Mouse (Mus musculus): ENCODE measurements around the gene Tcte1.

The Tcte1 gene

GRCm38 (mm10) chr17:45548541-45549512 lies 25.6 kb downstream of the Tcte1 start:
- no peak for DNase-seq (ENCODE audit: low spot score)

DNA sequence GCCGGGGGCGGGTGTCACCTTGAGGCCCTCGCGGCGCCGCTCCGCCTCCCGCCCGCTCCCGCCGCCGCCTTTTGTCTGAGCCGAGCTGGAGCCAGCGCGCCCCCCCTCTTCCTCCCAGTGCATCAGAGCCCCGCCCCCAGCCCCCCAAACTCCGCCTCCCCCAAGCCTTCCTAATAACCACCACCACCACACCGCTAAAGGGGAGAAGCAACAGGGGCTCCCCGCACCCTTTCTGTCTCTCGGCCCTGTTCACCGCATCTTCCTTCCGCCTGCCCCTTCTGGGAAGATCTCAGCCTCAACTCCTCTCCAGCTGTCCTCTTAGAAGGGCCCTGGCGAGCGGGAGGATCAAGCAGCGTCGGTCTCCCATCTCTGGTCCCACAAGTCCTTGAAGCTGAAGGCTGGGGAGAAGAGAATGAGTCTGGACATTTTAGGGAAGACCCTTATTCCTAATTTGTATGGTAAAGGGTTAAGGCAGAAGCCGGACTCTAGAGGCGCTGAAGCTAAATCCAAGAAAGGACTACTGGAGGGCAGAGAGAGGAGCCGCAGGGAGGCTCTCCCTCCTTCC lies 26.5 kb downstream of the Tcte1 start, which contains the start of gene Tmem151b:
Tmem151b (minus strand) TSS at position 61 of the 565 bp plus-strand sequence.
- no peak for DNase-seq (ENCODE audit: low spot score)

- no peak for DNase-seq (ENCODE audit: low spot score)
Measured at GRCm38 (mm10) chr17:45550253-45550652, 27.0 kb downstream of the Tcte1 start.

DNA sequence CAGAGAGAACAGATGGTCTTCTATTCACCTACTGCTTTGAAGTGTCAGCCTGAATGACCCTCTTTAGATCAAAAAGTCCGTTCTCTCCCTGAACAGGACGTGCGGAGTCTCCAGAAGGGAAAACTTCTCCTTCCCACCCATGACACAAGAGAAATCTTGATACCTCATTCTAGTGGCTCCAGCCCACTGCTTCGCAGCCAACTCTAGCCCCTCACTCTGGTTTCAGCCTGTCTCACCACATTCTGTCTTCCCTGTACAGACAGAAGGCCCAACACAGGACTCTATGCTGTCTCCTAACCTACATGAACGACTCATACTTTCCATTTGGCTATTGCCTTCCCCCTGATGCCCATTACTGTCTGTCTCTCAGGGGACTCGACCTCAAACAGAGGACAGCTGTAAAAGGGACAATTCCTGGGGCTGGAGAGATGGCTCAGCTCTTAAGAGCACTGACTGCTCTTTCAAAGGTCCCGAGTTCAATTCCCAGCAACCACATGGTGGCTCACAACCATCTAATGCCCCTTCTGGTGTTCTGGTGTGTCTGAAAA lies 28.1 kb downstream of the Tcte1 start:
- no peak for DNase-seq (ENCODE audit: low spot score)

- DNase-seq (ENCODE audit: low spot score), result peak; percentile 63
Measured at GRCm38 (mm10) chr17:45551816-45552451, 28.7 kb downstream of the Tcte1 start.

DNA sequence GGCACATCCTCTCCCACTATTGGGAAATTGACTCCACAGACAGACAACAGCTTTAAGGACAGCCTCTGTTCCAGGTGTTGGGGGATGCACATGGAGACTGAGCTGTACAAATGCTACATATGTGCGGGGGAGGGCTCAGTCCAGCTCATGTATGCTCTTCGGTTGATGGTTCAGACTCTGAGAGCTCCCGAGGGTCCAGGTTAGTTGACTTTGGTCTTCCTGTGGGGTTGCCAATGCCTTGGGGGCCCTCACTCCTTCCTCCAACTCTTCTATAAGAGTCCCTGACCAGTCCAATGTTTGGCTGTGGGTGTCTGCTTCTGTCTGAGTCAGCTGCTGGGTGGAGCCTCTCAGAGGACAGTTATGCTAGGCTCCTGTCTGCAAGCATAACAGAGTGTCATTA lies 29.8 kb downstream of the Tcte1 start:
- DNase-seq (ENCODE audit: low spot score), result no peak

DNA sequence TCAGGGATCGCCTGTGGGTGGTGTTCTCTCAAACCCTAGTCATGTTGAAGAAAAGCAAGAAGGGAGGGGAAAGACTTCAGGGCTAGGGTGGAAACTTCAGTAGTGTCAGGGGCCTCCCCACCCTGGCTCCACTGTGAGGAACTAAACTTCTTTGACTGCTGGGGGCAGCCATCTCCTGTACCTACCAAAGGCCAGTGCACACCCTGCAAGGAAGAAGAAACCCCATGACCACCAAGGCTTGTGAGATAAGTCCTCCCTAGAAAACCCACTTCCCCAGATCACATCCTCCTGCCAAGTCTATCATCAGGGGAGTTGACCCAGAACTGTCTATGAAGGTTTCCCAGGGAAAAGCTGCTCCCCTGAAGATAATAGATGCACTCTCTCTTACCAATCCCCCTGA lies 31.2 kb downstream of the Tcte1 start:
- DNase-seq (ENCODE audit: low spot score), result no peak

GRCm38 (mm10) chr17:45555452-45556106 lies 32.3 kb downstream of the Tcte1 start, which contains the start of gene Nfkbie:
Nfkbie (plus strand) TSS chr17:45555703.
- peak; percentile 90 for DNase-seq (ENCODE audit: low spot score)

DNA sequence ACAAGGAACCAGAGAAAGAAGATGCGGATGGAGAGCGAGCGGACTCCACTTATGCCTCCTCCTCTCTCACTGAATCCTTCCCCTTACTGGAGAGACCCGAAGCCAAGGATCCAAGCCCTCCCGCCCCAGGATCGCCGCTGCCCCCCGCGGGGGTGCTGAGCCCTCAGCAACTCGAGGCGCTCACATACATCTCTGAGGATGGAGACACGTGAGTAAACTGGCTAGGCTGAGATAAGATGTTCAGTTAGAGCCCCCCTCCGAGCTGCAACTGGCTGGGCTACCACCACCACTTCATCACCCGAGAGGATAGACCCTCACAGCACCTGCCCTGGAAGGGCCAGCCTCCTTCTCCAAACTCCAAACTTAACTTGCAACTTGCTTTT lies 32.9 kb downstream of the Tcte1 start:
- DNase-seq (ENCODE audit: low spot score), result no peak

DNA sequence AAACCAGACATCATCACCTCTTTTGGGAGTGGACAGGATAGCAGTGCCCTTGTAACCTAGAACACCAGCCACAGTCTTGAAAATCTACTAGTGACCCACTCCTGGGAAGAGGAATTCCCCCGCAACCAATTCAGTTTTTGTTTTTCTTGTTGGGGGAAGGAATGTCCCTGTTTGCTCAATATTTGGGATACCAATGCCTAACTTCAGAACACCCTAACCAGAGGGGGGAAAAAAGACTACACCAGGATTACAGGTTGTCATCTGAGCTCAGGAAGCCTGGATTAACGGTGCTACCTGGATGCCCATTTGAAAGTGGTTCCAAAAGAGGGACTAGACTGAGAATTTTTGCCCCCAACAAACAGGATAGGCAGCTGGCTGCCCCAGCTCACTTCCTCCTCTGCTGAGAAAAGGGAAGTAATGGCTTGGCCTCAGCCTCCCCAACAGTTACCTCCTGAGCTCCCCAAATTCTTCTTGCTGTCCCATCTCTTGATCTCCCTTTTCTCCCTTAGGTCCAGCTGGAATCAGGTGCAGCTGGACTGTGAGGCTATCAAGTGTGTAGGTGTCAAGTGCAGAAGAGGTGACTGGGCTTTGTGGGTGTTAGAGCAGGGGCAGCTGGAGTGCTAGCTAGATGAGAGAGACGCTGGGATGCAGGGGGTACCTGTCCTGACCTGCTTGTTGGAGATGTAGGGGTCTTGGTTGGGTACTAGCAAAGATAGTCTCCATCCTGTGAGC lies 33.4 kb downstream of the Tcte1 start:
- DNase-seq (ENCODE audit: low spot score), result no peak

- DNase-seq (ENCODE audit: low spot score), result no peak
Measured at GRCm38 (mm10) chr17:45557246-45557824, 34.1 kb downstream of the Tcte1 start.

- no peak for DNase-seq (ENCODE audit: low spot score)
Measured at GRCm38 (mm10) chr17:45557998-45558862, 35.0 kb downstream of the Tcte1 start.

GRCm38 (mm10) chr17:45559732-45560525 lies 36.7 kb downstream of the Tcte1 start:
- DNase-seq (ENCODE audit: low spot score), result no peak

DNA sequence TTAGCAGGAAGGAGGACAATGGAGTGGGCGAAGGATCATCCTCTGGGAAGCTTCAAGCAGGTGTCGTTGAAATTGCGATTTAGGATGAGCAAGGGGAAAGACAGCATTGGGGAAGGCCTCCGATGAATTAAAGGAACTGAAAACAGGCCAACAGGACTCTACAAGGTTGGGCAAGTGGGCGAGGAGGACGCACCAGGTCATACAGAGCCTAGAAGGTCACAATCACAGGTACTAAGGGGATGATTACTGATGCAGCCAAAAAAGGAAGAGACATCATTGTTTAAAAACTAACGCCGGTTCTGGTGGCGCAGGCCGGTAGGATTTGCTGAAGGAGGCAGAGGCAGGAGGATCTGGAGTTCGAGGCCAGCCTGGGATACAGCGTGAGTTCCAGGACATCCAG lies 40.0 kb downstream of the Tcte1 start:
- no peak for DNase-seq (ENCODE audit: low spot score)

- peak; percentile 93 for DNase-seq (ENCODE audit: low spot score)
Measured at GRCm38 (mm10) chr17:45563655-45564530, 40.7 kb downstream of the Tcte1 start, which contains the start of gene Slc35b2. Slc35b2 (plus strand) TSS chr17:45563874.

- DNase-seq (ENCODE audit: low spot score), result no peak
Measured at GRCm38 (mm10) chr17:45564531-45565084, 41.4 kb downstream of the Tcte1 start.

DNA sequence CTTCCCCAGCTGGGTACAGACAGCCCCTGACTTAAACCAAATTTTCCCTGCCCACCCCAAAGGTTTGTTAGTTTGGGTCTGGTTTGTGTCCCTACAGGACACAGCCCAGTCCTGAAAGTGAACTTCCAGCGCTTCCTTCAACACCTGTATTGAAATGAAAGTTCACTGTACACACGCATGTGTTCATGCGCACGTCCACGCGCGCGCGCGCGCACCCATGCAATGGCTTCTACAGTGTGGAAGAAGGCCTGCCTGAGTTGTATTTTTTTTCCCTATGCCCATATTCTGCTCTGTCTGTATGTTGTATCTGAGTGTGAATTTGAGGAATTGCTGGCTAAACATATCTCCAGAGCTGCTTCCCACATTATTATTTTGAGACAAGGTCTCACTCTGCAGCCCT lies 41.9 kb downstream of the Tcte1 start:
- no peak for DNase-seq (ENCODE audit: low spot score)

DNA sequence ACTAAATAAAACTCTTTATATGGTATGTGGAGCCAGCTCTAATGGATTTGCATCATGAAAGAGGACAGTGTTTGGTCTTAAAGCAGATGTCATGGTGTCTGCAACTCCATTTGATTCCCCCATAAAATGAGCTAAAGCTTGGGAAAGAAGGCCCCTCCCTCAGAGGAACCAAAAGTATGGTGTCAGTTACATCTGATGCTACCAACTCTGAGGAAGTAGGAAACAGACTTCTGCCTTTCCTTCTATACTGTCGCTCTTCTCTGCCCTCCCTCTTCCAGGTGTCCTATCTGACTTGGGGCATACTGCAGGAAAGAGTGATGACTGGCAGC lies 42.8 kb downstream of the Tcte1 start:
- DNase-seq (ENCODE audit: low spot score), result no peak

All from ovary, postnatal 14 days (tissue).